Mouse (Mus musculus): Measurements from ENCODE around the gene Islr.

Islr gene

DNA sequence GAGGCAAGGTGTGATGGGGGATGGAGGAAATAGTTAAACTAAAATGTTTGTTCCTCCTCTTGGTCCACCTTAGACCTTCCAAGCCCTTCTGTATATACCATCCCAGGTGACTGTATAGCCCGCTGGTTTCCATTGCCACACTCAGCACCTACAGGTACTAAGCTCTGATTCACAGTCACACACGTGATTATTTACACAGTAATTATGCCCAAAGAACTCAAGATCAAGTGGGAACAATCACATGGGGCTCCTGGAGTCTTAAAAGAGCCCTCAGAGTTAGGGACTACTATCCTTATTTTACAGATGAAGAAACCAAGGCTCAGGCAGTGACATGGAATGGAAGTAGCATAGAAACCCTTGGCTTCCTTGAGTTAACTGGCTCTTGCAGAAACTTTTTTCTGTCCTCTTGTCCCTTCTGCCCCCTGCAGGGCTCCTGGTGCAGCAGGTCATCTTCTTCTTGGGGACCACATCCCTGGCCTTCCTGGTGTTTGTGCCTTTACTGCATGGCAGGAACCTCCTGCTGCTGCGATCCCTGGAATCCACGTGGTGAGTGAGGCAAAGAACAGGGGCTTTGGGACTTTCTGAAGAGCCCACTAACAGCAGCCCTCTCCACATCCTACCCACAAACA, 53.3 kb downstream of the Islr start:
- DNase-seq (ENCODE audit: low spot score in 2 of 2): no peak

DNA sequence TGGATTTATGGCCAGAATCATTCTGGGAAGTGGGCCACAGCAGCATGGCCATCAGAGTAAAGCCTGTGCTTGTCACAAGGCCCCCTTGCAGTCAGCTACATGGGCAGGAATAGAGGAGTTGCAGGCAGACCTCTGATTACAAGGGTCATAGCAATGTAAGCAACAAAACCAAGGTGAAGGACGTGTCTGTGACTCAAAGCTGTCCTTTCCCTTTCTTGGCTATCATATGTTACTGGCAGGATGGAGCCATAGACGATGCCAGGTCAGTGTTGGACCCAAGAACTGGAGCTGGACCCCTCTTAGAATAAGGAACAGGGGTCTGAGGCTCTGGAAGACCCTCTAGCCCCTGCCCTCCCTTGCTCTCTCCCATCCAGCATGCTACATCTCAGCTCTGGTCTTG, 55.3 kb downstream of the Islr start:
- DNase-seq (ENCODE audit: low spot score in 2 of 2): no peak

DNA sequence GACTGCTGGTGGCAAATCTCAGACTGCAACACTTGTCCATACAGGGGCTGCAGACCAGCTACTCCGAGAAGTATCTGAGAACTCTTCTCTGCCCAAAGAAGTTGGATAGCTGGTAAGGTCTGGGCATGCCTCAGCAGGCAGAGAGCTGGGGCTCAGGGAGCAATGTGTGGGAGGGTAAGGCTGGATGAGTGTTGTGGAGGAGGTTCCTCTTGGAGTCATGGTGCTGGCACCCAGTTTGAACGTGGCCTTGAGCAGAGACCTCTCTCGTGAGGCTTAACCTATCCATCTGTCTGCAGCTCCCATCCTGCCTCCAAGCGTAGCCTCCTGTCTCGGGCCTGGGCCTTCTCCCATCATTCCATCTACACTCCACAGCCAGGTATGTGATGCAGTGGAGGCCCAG, 58.7 kb downstream of the Islr start:
- no peak for DNase-seq (ENCODE audit: low spot score in 2 of 2)

DNA sequence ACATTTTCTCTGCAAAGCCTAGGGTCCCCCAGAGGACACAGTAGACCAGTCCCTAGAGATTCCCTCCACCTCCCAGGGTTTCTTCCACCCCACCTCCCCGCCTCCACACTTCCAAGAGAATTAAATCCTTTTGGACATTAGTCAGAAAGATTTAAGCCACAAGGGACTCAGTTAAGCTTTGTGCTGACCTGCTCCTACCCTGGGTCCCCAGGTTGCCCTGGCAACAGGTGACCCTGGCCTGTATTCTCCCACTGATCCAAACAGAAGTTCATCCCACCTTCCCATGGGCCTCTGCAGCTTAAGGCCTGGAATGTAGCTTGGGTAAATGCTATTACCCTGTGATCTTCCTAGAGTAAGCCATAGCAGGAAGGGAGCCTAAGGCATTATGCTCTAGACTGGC, 59.4 kb downstream of the Islr start:
- DNase-seq (ENCODE audit: low spot score in 2 of 2): no peak

DNA sequence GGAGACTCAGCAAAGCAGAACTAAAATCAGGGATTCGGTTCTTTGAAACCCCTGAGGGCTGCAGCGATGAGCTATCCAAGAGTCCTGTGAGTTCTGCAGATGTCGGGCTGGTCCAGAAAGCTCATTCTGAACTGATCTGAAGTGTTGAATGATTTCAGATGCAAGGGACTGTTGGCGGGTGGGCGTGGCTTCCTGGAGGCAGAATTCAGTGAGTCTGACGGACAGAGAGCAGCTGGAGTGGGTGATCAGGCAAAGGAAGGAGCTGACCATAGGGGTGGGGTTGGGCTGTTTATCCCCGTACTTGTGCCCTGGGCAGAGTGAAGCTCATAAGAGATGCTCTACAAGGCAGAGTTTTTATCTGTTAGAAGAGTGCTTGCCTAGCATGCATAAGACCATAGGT, 60.7 kb downstream of the Islr start:
- no peak for DNase-seq (ENCODE audit: low spot score in 2 of 2)

DNA sequence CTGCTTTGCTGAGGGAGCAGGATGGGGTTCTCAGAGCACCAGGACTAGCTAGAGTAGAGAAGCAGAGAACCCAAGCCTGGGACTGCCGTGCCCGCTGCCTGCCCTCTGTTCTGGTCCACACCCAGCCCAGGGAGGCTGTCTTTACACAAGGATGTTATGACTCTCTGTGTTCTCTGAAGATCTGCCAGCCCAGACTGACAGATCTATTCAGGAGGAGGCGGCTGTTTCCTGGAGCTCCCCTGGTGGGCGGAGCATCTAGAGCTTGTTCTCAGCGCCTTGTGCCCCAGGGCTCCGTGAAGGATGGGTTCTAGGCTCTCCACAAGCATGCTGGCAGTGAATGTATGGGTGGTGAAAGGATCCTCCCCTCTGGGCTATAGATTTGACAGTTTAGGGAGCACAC, 64.2 kb downstream of the Islr start:
- no peak for DNase-seq (ENCODE audit: low spot score in 2 of 2)

DNA sequence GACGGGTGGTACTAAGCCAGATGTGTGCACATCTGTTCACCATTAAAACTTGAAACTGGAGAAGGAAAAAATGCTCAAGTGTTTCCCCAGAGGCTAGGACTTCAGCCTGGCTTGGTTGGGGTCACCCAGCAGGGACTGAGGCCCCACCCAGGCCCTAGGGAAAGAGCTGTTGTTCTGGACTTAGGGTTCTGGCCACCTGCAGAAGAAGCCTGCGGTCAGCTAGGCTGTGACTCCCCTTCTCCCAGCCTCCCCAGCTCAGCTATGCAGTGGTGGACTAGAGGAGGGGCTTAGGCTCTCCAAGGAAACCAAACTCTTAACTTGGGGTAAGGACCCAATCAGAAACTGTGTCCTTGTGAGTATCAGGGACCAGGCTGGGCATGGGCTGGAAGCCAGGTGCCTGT, 68.2 kb downstream of the Islr start:
- DNase-seq (ENCODE audit: low spot score in 2 of 2): no peak

DNA sequence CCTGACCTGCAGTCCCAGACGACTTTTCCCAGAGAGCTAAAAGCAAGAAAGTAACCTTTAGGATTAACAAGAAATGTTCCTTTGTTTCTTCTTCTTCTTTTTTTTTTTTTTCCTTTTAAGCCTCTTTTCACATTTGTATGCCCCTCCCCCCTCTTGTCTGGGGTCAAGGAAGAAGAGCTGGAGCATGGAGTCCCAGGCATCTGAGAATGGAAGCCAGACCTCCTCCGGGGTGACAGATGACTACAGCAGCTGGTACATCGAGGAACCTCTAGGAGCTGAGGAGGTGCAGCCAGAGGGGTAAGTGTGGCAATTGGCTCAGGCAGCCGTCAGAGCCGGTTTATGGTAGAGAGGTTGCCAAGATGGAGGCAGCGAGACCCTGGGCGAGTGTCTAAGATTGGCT, 69.2 kb downstream of the Islr start:
- peak in 1 of 2 experiments; percentile 73 for DNase-seq (ENCODE audit: low spot score in 2 of 2)

DNA sequence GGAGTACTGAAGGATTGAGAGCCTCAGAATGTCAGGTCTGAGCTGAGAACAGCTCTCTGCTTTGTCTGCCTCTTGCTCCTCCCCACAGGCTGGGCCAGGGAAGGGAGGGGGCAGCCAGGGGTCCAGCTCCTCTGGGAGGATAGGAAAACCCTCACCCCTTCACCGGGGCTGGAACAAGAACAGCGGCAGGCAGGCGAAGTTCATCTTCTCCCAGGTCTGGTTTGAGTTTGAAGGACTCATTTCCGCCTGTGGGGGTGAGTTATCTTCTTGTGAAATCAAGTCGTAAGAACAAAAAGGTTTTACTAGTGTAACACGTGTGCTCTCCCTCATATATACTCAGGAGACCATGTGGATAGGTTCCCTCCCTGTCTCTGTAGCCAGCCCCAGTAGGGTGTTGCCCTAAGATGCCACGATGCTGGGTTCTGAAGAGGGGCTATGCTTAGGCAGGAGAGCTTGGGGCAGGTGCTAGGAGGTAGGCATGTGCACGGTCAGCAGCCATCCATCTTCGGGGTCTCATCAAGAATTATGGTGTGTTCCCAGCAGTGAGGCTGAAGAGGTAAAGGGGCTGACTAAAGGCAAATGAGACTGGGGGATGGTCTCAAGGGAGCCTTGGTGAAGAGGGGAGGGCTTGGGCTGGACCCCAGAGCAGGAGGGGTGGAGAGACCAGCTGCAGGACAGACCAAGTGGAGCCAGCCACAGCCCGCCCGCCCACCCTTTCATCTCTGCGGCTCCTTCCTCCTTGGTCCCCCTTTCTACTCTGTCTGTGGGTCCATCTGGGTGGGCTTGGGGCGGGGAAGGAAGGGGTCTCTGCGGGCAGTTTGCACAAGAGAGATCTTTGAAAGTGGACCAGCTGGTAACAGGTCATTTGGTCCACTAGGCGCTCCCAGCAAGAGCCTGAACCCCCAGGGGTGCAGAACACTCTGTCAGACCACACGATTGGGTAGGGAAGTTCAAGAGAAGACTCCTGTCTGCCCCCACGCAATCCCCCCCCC, 69.9 kb downstream of the Islr start:
- peak in 1 of 2 experiments; percentile 36 for DNase-seq (ENCODE audit: low spot score in 2 of 2)

DNA sequence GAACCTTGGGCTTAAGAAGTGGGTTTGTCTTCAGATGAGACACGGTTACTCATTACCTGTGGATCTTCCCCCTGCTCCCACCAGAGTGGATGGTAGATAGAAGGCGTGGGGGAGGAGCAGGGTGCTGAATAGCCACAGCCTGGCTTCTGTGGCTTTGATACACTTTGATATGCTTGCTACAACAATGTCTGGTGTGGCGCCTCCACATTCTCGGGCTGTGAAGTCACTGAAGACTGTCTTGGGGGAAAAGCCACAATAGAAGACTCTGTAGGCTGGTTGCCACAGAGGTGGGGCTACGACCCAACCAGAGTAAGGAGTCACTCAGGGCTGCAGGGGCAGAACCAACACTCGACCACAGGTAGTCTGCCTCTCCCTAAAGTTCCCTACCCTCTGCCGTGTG, 72.4 kb downstream of the Islr start:
- DNase-seq (ENCODE audit: low spot score in 2 of 2): no peak

DNA sequence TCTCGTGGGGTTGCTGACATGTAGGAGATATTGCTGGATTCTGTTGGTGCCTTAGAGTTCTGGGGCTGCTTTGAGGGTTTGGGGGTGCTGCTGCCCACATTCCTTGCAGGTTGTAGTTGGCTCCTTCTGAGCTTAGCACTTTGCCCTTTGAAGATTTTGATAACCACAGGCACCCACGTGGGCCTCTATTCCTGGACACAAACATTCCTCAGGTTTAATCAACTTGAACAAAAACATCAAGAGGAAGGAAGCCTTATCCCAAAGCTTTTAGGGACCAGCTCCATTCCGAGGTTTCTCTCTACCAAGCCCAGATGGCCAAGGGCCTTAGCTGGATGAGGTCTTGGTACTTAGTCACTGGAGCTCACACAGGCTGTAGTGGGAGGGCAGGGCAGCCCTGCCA, 73.2 kb downstream of the Islr start:
- DNase-seq (ENCODE audit: low spot score in 2 of 2): no peak

DNA sequence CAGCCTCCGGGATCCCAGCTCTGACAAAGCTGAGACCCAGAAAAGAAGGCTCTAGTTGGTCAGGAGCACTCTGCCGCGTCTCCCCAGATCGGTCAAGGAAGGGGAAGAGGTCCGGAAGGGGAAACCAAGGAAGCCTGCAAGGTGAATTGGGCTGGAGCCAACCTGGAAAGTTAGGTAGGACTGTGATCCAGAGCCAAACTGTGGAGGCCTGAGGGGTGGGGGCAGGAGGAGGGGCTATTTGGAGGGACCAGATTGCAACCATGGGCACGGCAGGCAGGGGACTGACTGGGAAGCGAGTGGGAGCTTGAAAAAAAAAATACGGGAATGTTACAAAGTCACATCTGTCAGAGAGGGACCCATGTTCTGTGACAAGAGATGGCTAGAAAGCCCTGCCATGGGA, 74.6 kb downstream of the Islr start:
- DNase-seq (ENCODE audit: low spot score in 2 of 2): no peak

DNA sequence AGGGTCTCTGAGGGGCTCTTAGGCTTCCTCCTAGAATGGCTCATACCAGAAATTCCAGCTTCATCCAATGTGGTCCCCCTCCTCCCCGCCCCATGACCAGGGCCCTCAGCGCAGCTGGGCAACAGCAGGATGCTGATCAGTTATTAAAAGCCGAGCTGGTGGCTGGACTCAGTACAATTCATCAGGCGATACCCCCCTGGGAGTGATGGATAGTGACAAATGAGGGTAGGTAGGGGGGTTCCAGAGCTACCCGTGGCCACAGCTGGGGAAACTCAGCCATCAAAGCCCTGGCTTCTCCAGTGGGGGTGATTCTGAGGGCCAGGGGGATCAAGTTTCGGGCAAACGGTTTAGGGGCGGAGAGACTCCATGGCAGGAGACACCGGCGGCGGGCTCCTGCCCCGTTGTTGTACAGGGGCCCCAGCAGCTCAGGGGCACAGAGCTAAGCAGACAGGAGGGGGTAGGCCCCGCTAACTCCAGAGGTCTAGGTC, 75.1 kb downstream of the Islr start:
- no peak for DNase-seq (ENCODE audit: low spot score in 2 of 2)

DNA sequence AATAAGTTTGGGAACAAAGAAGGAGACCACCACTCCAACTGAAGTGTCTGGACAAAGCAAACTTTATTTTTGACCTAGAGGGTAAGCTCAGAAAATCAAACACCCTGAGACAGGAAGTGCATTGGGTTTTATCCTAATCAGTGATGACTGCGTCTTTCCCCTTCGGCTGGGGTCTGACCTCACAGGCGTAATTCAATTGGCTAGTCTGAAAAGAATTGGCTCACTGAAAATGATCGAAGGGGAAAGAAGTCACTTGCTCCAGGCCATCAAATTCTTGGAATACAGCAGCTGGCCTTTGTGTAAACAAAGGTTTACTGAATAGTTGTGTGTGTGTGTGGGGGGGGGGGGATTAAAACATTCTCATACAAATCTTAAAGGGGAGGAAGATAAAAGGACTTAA, 78.3 kb downstream of the Islr start:
- no peak for DNase-seq (ENCODE audit: low spot score in 2 of 2)

DNA sequence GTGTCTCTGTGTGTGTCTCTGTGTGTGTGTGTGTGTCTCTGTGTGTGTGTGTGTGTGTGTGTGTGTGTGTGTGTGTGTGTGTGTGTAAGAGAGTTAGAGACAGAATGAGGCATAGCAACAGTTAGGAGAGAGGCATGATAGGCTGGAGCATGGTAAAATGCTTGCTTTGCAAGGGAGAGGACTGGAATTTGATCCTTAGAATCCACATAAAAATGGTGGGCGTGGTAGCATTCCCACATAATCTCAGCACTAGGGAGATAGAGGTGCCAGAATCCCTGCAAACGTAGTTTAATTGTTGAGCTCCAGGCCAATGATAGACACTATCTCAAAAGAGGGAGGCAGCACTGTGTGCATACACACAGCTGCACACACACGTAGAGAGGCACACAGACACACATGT, 79.0 kb downstream of the Islr start:
- no peak for DNase-seq (ENCODE audit: low spot score in 2 of 2)

DNA sequence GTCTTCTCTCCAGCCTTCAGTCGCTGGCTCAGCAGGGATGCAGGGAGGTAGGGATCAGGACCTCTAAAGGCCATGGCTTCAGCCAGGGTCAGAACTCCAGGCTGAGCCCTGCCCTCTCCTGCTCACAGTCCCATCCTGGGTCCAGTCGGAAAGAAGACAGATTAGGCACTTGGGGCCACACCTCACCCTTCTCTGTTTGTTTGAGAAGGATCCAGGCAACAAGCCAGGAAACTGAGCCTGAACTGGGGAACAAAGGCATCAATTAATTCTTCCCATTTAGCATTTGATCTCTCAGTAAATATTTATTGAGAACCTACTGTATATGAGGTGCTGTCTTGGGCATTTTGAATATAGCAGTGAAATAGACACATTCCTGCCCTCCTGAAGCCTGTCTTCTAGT, 85.4 kb downstream of the Islr start, which contains the start of gene Ccdc33:
Ccdc33 (minus strand) TSS at position 153 of the 400 bp plus-strand sequence.
- DNase-seq (ENCODE audit: low spot score in 2 of 2): no peak

DNA sequence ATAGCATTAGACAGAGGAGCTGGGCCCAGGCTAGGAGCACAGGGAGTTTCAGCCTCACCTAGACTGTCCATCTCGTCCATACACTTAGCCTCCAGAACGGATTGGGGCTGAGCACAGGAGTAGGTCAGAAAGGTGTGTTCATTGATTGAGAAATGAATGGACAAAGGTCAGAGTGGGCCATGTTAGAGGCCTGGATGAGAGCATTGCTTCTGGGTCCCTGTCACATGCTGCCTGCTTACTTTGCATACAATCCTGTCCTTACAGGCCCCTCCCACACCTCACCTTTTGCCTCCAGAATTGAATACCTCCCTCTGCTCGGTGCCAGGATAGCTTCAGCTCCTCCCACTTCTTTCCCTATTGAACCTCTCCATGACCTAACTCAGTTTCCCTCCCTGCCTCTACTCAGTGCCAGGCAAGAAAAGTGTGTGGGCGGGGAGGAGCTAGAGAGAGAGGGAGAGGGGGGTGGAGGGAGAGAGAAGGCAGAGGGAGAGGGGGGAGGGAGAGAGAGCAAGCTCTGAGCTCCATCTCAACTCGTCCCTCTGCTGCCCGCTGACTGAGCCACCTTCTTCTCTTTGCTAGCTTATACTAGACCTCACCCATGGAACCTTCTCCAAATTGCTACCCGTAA, 88.0 kb downstream of the Islr start:
- no peak for DNase-seq (ENCODE audit: low spot score in 2 of 2)

DNA sequence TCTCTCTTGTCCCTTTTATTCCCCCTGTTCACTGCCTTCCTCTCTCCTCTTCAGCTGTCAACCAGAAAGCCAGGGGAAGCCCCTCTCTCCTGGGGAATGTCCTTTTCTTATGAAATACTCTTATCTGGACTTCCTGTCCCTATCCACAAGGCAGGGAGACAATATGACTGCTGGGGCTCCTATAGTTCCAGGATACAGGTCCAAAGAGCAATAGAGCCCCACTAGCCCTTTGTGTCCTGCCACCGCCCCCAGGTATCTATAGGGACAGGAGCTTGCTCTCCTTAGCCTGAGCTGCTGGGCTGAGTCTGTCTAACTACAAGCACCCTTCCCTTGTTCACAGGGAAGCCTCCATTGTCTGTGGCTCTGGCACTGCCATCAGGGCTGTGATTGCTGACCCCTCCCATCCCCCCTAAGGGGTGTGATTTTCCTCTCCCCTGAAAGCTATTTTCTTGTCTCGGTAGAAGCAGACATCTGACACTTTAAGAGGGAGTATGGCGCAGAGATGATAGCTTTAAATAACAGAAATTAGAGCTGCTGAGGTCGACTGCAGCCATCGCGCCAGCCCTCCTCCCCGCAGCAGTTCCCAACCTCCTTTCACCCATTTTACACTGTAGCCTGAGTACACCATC, 88.7 kb downstream of the Islr start:
- no peak for DNase-seq (ENCODE audit: low spot score in 2 of 2)

DNA sequence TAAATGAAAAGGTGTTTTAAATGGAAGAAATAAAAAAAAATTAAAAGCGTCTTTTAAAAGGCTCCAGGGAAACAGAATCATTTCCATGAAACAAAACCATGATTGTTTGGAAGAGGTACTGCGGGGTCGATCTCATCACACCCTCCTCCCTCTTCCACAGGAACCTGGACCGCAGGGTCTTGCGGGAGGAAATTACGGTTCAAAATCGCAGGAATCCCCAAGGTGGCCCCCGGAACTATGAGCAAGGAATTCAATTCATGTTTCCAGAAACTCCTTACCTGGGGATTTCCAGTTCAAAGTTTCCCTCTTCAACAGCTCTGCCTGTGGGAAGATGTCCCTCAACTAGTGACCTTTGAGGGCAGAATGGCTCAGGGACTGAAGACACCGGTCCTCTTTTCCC, 90.1 kb downstream of the Islr start:
- DNase-seq (ENCODE audit: low spot score in 2 of 2): no peak

DNA sequence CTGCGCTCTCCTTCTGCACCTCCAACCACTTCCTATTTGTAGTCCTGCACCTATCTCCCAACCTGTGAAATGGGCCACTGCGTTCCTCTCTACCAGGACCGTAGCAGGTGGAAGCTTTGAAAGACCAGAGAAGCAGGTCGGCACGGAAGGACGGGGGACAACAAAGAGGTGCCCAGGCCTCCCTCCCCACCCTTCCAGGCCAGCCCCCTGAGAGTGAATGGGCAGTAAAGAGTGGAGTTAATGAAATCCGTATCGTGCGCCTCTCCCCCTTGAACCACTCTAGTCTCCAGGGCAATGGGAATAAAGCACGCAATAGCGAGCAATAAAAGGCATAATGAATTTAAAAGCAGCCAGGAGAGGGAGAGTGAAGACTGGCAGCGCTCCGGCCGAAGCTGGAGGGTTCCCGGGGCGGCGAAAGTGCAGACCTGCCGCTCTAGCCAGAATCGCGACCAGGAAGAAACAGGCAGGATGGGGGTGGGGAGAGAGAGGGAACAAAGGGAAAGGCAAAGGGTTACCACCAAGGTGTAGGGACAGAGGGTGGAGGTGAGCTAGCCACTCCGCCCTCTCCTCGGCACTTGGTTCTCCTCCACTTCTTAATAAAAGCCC, 90.7 kb downstream of the Islr start:
- DNase-seq (ENCODE audit: low spot score in 2 of 2): peak in 1 of 2 experiments; percentile 47

DNA sequence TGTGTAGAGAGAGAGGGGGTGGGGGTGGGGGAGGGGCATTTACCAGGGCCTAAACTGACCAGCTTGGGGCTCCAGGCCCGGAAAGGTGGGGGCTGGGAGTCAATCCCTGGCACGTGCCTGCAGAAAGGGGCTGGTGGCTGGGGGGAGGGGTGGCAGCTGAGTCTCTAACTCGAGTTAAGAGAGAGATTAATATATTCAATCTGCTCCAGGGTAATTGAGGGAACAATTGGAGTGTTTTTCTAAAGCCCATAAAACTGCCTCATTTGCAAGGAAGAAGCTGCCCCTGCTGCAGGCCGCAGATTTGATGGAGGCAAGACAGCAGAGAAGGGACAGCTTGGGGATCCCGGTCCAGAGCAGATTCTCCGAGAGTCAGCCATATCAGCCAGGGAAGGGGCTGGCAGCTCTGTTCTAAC, 91.2 kb downstream of the Islr start:
- peak in 1 of 2 experiments; percentile 81 for DNase-seq (ENCODE audit: low spot score in 2 of 2)

All from cerebellum, postnatal 4 days (tissue).